Mouse (Mus musculus) kidney, embryonic 14.5 days (tissue): ENCODE data around the gene Zfp692. TPM values are rescaled to one million over a fixed set of nuclear protein-coding genes. Genes with fewer than 3 reads are reported as not detected.

Experiments used
- ATAC-seq: fragments of 200-750 bp; cut with Nextera tagmentation; 2 replicates; pipeline ENCODE4 v1.8.0; 2017; ENCODE audit warnings: moderate number of reproducible peaks, mild to moderate bottlenecking, moderate TSS enrichment, moderate library complexity; ENCODE audit not compliant: low FRiP score, low TSS enrichment
- H3K27ac ChIP-seq: fragments of 300-500 bp; sonication (generic); 2 replicates; pipeline ENCODE4 v1.5.1; 2014; ENCODE audit warnings: low read depth, mild to moderate bottlenecking, low read length, moderate library complexity, mixed read lengths
- H3K27me3 ChIP-seq: fragments of 300-500 bp; sonication (generic); 2 replicates; pipeline ENCODE4 v1.6.1; 2014; ENCODE audit warnings: mild to moderate bottlenecking, low read length; ENCODE audit not compliant: control insufficient read depth, insufficient read depth
- H3K36me3 ChIP-seq: fragments of 300-500 bp; sonication (generic); 2 replicates; pipeline ENCODE4 v1.6.1; 2014; ENCODE audit warnings: low read length, mixed read lengths; ENCODE audit not compliant: control insufficient read depth, insufficient read depth
- H3K4me1 ChIP-seq: fragments of 300-500 bp; sonication (generic); 2 replicates; pipeline ENCODE4 v1.6.1; 2014; ENCODE audit warnings: low read length, mixed read lengths; ENCODE audit not compliant: control insufficient read depth, insufficient read depth
- H3K4me2 ChIP-seq: fragments of 300-500 bp; sonication (generic); replicated peaks from 2 replicates; pipeline ENCODE4 v1.6.1; 2014; ENCODE audit warnings: low read depth, mild to moderate bottlenecking, low read length
- H3K4me3 ChIP-seq: fragments of 300-500 bp; sonication (generic); 2 replicates; pipeline ENCODE4 v1.5.1; 2014; ENCODE audit warnings: mild to moderate bottlenecking, low read length
- H3K9ac ChIP-seq: fragments of 300-500 bp; sonication (generic); 2 replicates; pipeline ENCODE4 v1.6.1; 2014; ENCODE audit warnings: low read depth, mild to moderate bottlenecking, low read length, moderate library complexity
- H3K9me3 ChIP-seq: fragments of 300-500 bp; sonication (generic); 2 replicates; pipeline ENCODE4 v1.6.1; 2016; ENCODE audit warnings: low read length; ENCODE audit not compliant: control insufficient read depth
- WGBS: fragments of 180-500 bp; shearing (Covaris S2); extraction: QIAGEN DNeasy Blood & Tissue Kit; methylation state at CpG from one replicate; pipeline ENCODE4 v1.1.7; 2014; 5-methylcytosine and 5-hydroxymethylcytosine counted together
- polyA plus RNA-seq: library from polyadenylated mRNA; unstranded; fragments of >200 nt; fragmentation: Nextera tagmentation; extraction: Ambion mirVana; gene quantifications from 2 replicates; pipeline ENCODE4 v1.2.1, GENCODE M21; 2014

Gene Zfp692
- polyA plus RNA-seq, 1 experiment from 2014 or later, result 19.3 TPM

GRCm38 (mm10) chr11:58275756-58276155 is 31.1 kb upstream of the Zfp692 start:
- no peak for ATAC-seq

GRCm38 (mm10) chr11:58281970-58282496 is 24.8 kb upstream of the Zfp692 start:
- H3K4me1 ChIP-seq, result no peaks in the 10 kb centered on the region
- no peak overlapping the region for H3K4me3 ChIP-seq
- no peaks in the 10 kb centered on the region for H3K9me3 ChIP-seq
- H3K36me3 ChIP-seq, result no peaks in the 10 kb centered on the region
- H3K4me2 ChIP-seq, result no peak overlapping the region
- WGBS, result 90% methylated on average over 13 of the region's 13 CpGs
- H3K9ac ChIP-seq, result no peak overlapping the region
- H3K27me3 ChIP-seq, result no peaks in the 10 kb centered on the region
- no peak overlapping the region for H3K27ac ChIP-seq
- ATAC-seq, result no peak

More at GRCm38 (mm10) chr11:58275756-58276155, 31.1 kb upstream of the Zfp692 start:
- Histone ChIP-seq H3K27ac (no peak overlapping the region), H3K4me3 (no peak overlapping the region), H3K9me3 (no peaks in the 10 kb centered on the region), H3K4me2 (no peak overlapping the region), H3K27me3 (peaks cover 5% of the 10 kb centered on the region; the same call in 1 of the 2 replicates), H3K9ac (no peak overlapping the region), H3K4me1 (no peaks in the 10 kb centered on the region), H3K36me3 (no peaks in the 10 kb centered on the region)
- 77% methylated on average over 4 of the region's 4 CpGs for WGBS

- ATAC-seq, result no peak
- H3K9ac ChIP-seq, result no peak overlapping the region
- no peaks in the 10 kb centered on the region for H3K9me3 ChIP-seq
- H3K27ac ChIP-seq, result no peak overlapping the region
- no peaks in the 10 kb centered on the region for H3K36me3 ChIP-seq
- H3K27me3 ChIP-seq, result no peaks in the 10 kb centered on the region
- no peak overlapping the region for H3K4me2 ChIP-seq
- WGBS, result 88% methylated on average over 5 of the region's 5 CpGs
- no peaks in the 10 kb centered on the region for H3K4me1 ChIP-seq
- no peak overlapping the region for H3K4me3 ChIP-seq
Observed at GRCm38 (mm10) chr11:58282518-58282917, 24.4 kb upstream of the Zfp692 start.

GRCm38 (mm10) chr11:58289992-58290682 is 16.7 kb upstream of the Zfp692 start:
- Histone ChIP-seq H3K27me3 (no peaks in the 10 kb centered on the region), H3K27ac (no peak overlapping the region), H3K9ac (no peak overlapping the region), H3K9me3 (no peaks in the 10 kb centered on the region), H3K4me3 (no peak overlapping the region), H3K36me3 (no peaks in the 10 kb centered on the region), H3K4me1 (no peaks in the 10 kb centered on the region), H3K4me2 (no peak overlapping the region)
- WGBS, result 78% methylated on average over 9 of the region's 9 CpGs
- no peak for ATAC-seq

- no peak for ATAC-seq
Observed at GRCm38 (mm10) chr11:58290812-58291211, 16.1 kb upstream of the Zfp692 start.

GRCm38 (mm10) chr11:58292791-58293190 is 14.1 kb upstream of the Zfp692 start:
- H3K4me1 ChIP-seq, result no peaks in the 10 kb centered on the region
- H3K4me3 ChIP-seq, result no peak overlapping the region
- H3K27me3 ChIP-seq, result no peaks in the 10 kb centered on the region
- H3K27ac ChIP-seq, result no peak overlapping the region
- no peak overlapping the region for H3K4me2 ChIP-seq
- H3K9ac ChIP-seq, result no peak overlapping the region
- 61% methylated on average over 4 of the region's 4 CpGs for WGBS
- H3K36me3 ChIP-seq, result no peaks in the 10 kb centered on the region
- no peaks in the 10 kb centered on the region for H3K9me3 ChIP-seq
- ATAC-seq, result no peak

More at GRCm38 (mm10) chr11:58290812-58291211, 16.1 kb upstream of the Zfp692 start:
- Histone ChIP-seq H3K9me3 (no peaks in the 10 kb centered on the region), H3K27ac (no peak overlapping the region), H3K4me1 (no peaks in the 10 kb centered on the region), H3K36me3 (no peaks in the 10 kb centered on the region), H3K27me3 (no peaks in the 10 kb centered on the region), H3K9ac (no peak overlapping the region), H3K4me3 (no peak overlapping the region), H3K4me2 (no peak overlapping the region)
- 90% methylated on average over 4 of the region's 4 CpGs for WGBS

- H3K27me3 ChIP-seq, result no peaks in the 10 kb centered on the region
- H3K9ac ChIP-seq, result no peak overlapping the region
- peak overlapping the region; percentile 31; the same call in 1 of the 2 replicates for H3K27ac ChIP-seq
- no peak for ATAC-seq
- WGBS, result 40% methylated on average over 6 of the region's 6 CpGs
- no peaks in the 10 kb centered on the region for H3K36me3 ChIP-seq
- no peaks in the 10 kb centered on the region for H3K9me3 ChIP-seq
- peaks cover 3% of the 10 kb centered on the region; the same call in 1 of the 2 replicates for H3K4me1 ChIP-seq
- H3K4me2 ChIP-seq, result no peak overlapping the region
- H3K4me3 ChIP-seq, result no peak overlapping the region
Observed at GRCm38 (mm10) chr11:58297396-58297795, 9.5 kb upstream of the Zfp692 start.

- Histone ChIP-seq H3K27me3 (no peaks in the 10 kb centered on the region), H3K4me3 (peak overlapping the region; percentile 55), H3K9me3 (no peaks in the 10 kb centered on the region), H3K4me2 (peak overlapping the region; percentile 50), H3K4me1 (peaks cover 8% of the 10 kb centered on the region; the same call in 1 of the 2 replicates), H3K27ac (no peak overlapping the region), H3K9ac (no peak overlapping the region), H3K36me3 (no peaks in the 10 kb centered on the region)
- WGBS, result 13% methylated on average over 13 of the region's 13 CpGs
- ATAC-seq, result no peak
Observed at GRCm38 (mm10) chr11:58301057-58301456, 5.8 kb upstream of the Zfp692 start.
